Mouse (Mus musculus) liver, embryonic 14.5 days (tissue): ENCODE data around the gene Itga8.

ENCODE experiments used
- CTCF ChIP-seq: IDR thresholded peaks from 2 replicates; pipeline ENCODE4 v1.5.1; 2016; ENCODE audit warnings: antibody characterized with exemption, low read depth, control low read depth
- EP300 ChIP-seq: IDR thresholded peaks from 2 replicates; pipeline ENCODE4 v1.6.1; 2016; ENCODE audit warnings: antibody characterized with exemption, low read depth

GRCm38 (mm10) chr2:12317343-12317742 is 15.6 kb upstream of the Itga8 start:
- TF ChIP-seq CTCF (no peak), EP300 (no peak)
